Mouse (Mus musculus) kidney, embryonic 14.5 days (tissue): ENCODE measurements around the gene Rhd. TPM values are rescaled to one million over a fixed set of nuclear protein-coding genes. Genes with fewer than 3 reads are reported as not detected.
A peak's percentile ranks its signal among the peaks of the same experiment; 100 is the strongest.

Experiments used
- ATAC-seq: fragments of 200-750 bp; cut with Nextera tagmentation; 2 replicates; pipeline ENCODE4 v1.8.0; 2017; ENCODE audit warnings: moderate number of reproducible peaks, mild to moderate bottlenecking, moderate TSS enrichment, moderate library complexity; ENCODE audit not compliant: low FRiP score, low TSS enrichment
- H3K27ac ChIP-seq: fragments of 300-500 bp; sonication (generic); 2 replicates; pipeline ENCODE4 v1.5.1; 2014; ENCODE audit warnings: low read depth, mild to moderate bottlenecking, low read length, moderate library complexity, mixed read lengths
- H3K27me3 ChIP-seq: fragments of 300-500 bp; sonication (generic); 2 replicates; pipeline ENCODE4 v1.6.1; 2014; ENCODE audit warnings: mild to moderate bottlenecking, low read length; ENCODE audit not compliant: control insufficient read depth, insufficient read depth
- H3K36me3 ChIP-seq: fragments of 300-500 bp; sonication (generic); 2 replicates; pipeline ENCODE4 v1.6.1; 2014; ENCODE audit warnings: low read length, mixed read lengths; ENCODE audit not compliant: control insufficient read depth, insufficient read depth
- H3K4me1 ChIP-seq: fragments of 300-500 bp; sonication (generic); 2 replicates; pipeline ENCODE4 v1.6.1; 2014; ENCODE audit warnings: low read length, mixed read lengths; ENCODE audit not compliant: control insufficient read depth, insufficient read depth
- H3K4me2 ChIP-seq: fragments of 300-500 bp; sonication (generic); replicated peaks from 2 replicates; pipeline ENCODE4 v1.6.1; 2014; ENCODE audit warnings: low read depth, mild to moderate bottlenecking, low read length
- H3K4me3 ChIP-seq: fragments of 300-500 bp; sonication (generic); 2 replicates; pipeline ENCODE4 v1.5.1; 2014; ENCODE audit warnings: mild to moderate bottlenecking, low read length
- H3K9ac ChIP-seq: fragments of 300-500 bp; sonication (generic); 2 replicates; pipeline ENCODE4 v1.6.1; 2014; ENCODE audit warnings: low read depth, mild to moderate bottlenecking, low read length, moderate library complexity
- H3K9me3 ChIP-seq: fragments of 300-500 bp; sonication (generic); 2 replicates; pipeline ENCODE4 v1.6.1; 2016; ENCODE audit warnings: low read length; ENCODE audit not compliant: control insufficient read depth
- WGBS: fragments of 180-500 bp; shearing (Covaris S2); extraction: QIAGEN DNeasy Blood & Tissue Kit; methylation state at CpG from one replicate; pipeline ENCODE4 v1.1.7; 2014; 5-methylcytosine and 5-hydroxymethylcytosine counted together
- polyA plus RNA-seq: library from polyadenylated mRNA; unstranded; fragments of >200 nt; fragmentation: Nextera tagmentation; extraction: Ambion mirVana; gene quantifications from 2 replicates; pipeline ENCODE4 v1.2.1, GENCODE M21; 2014

Rhd gene
- polyA plus RNA-seq, 1 experiment from 2014 or later: 1.1 TPM

DNA sequence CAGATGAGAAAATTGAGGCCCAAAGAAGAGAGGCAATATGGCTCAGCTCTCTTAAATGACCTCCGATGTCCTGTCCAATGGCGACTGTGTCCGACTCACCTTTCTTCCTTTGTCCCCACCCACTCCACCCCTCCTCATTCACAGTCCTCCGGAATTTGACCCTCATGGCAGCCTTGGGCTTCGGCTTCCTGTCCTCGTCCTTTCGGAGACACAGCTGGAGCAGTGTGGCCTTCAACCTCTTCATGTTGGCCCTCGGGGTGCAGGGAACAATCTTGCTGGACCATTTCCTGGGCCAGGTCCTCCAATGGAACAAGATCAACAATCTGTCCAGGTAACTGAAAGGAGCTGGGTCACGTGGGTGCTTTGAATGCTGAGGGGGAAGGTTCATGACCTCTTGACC lies 11.8 kb downstream of the Rhd start:
- peaks cover 8% of the 10 kb centered on the region; the same call in 1 of the 2 replicates for H3K4me1 ChIP-seq
- H3K27me3 ChIP-seq: no peaks in the 10 kb centered on the region
- no peaks in the 10 kb centered on the region for H3K9me3 ChIP-seq
- ATAC-seq: no peak
- WGBS: 74% methylated on average over 9 of the region's 9 CpGs
- H3K9ac ChIP-seq: no peak overlapping the region
- H3K36me3 ChIP-seq: no peaks in the 10 kb centered on the region
- no peak overlapping the region for H3K4me2 ChIP-seq
- H3K27ac ChIP-seq: no peak overlapping the region
- H3K4me3 ChIP-seq: no peak overlapping the region

- no peak overlapping the region for H3K27ac ChIP-seq
- peak overlapping the region; percentile 28; the same call in 1 of the 2 replicates for H3K9ac ChIP-seq
- peak overlapping the region; percentile 34 for H3K4me3 ChIP-seq
- H3K36me3 ChIP-seq: no peaks in the 10 kb centered on the region
- H3K27me3 ChIP-seq: no peaks in the 10 kb centered on the region
- WGBS: 4% methylated on average over 17 of the region's 17 CpGs
- peak overlapping the region; percentile 64 for H3K4me2 ChIP-seq
- H3K4me1 ChIP-seq: peaks cover 8% of the 10 kb centered on the region; the same call in 1 of the 2 replicates
- no peaks in the 10 kb centered on the region for H3K9me3 ChIP-seq
- 0 out of 2 replicates have a peak, but pooled peaks have one; percentile 24 for ATAC-seq
These were observed 15.2 kb downstream of the Rhd start for GRCm38 (mm10) chr4:134879410-134879981.

GRCm38 (mm10) chr4:134880041-134880440 lies 15.7 kb downstream of the Rhd start:
- Histone ChIP-seq H3K27me3 (no peaks in the 10 kb centered on the region), H3K9ac (peak overlapping the region; percentile 28; the same call in 1 of the 2 replicates), H3K9me3 (no peaks in the 10 kb centered on the region), H3K4me1 (peaks cover 8% of the 10 kb centered on the region; the same call in 1 of the 2 replicates), H3K4me3 (peak overlapping the region; percentile 34; the same call in 1 of the 2 replicates), H3K4me2 (peak overlapping the region; percentile 64), H3K27ac (no peak overlapping the region), H3K36me3 (no peaks in the 10 kb centered on the region)
- ATAC-seq: no peak
- WGBS: 35% methylated on average over 6 of the region's 6 CpGs

GRCm38 (mm10) chr4:134883266-134883665 lies 18.9 kb downstream of the Rhd start:
- Histone ChIP-seq H3K36me3 (no peaks in the 10 kb centered on the region), H3K27me3 (no peaks in the 10 kb centered on the region), H3K9ac (no peak overlapping the region), H3K4me3 (no peak overlapping the region), H3K4me2 (no peak overlapping the region), H3K27ac (no peak overlapping the region), H3K9me3 (no peaks in the 10 kb centered on the region), H3K4me1 (peaks cover 8% of the 10 kb centered on the region; the same call in 1 of the 2 replicates)
- 33% methylated on average over 7 of the region's 7 CpGs for WGBS
- no peak for ATAC-seq

- Histone ChIP-seq H3K9ac (no peak overlapping the region), H3K4me2 (no peak overlapping the region), H3K27ac (no peak overlapping the region), H3K4me1 (peaks cover 8% of the 10 kb centered on the region; the same call in 1 of the 2 replicates), H3K4me3 (no peak overlapping the region), H3K36me3 (no peaks in the 10 kb centered on the region), H3K9me3 (no peaks in the 10 kb centered on the region), H3K27me3 (no peaks in the 10 kb centered on the region)
- WGBS: 87% methylated on average over 10 of the region's 10 CpGs
- no peak for ATAC-seq
These were observed 19.5 kb downstream of the Rhd start for GRCm38 (mm10) chr4:134883808-134884207.

DNA sequence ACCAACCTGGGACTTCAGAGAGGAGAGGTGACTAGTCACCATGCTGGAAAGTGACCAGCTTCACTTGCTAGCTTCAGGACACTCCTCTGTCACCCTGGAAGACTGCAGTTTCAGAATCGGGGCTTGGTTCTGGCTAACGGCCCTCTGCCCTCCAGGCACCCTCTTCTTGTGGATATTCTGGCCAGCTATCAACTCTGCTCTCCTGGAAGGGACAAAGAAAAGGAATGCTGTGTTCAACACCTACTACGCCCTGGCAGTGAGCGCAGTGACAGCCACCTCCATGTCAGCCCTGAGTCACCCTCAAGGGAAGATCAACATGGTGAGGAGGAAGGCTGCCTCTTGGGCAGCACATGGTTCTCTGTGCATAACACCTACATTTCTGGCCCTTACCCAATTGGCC lies 20.0 kb downstream of the Rhd start:
- 87% methylated on average over 4 of the region's 4 CpGs for WGBS

DNA sequence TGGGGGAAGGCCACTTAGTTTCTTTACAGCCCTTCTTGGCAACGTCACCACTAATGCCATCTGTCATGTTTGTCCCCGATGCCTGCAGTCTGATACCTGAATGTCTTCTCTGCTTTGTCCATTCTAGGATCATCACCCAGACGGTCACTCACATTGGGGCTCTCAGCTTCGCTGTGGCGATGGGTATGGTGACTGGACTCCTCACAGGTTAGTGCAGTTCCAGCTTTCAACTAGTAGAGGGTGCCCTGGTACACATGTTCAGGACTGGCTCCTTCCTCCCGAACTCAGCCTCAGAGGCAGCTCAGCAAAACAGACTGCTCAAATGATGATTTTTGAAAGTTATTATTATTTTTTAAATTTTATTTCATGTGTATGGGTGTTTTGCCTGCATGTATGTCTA lies 27.8 kb downstream of the Rhd start:
- no peaks in the 10 kb centered on the region for H3K4me1 ChIP-seq
- no peak overlapping the region for H3K4me2 ChIP-seq
- no peak for ATAC-seq
- H3K9ac ChIP-seq: no peak overlapping the region
- H3K4me3 ChIP-seq: no peak overlapping the region
- H3K27ac ChIP-seq: no peak overlapping the region
- 0 out of 2 replicates have a peak, but pooled peaks cover 2% of the 10 kb centered on the region for H3K9me3 ChIP-seq
- 79% methylated on average over 6 of the region's 6 CpGs for WGBS
- peaks cover 16% of the 10 kb centered on the region for H3K36me3 ChIP-seq
- H3K27me3 ChIP-seq: no peaks in the 10 kb centered on the region

More for the DNA sequence above, 20.0 kb downstream of the Rhd start:
- Histone ChIP-seq H3K27ac (no peak overlapping the region), H3K4me2 (no peak overlapping the region), H3K27me3 (no peaks in the 10 kb centered on the region), H3K36me3 (no peaks in the 10 kb centered on the region), H3K9me3 (0 out of 2 replicates have a peak, but pooled peaks cover 2% of the 10 kb centered on the region), H3K9ac (no peak overlapping the region), H3K4me3 (no peak overlapping the region), H3K4me1 (peaks cover 5% of the 10 kb centered on the region; the same call in 1 of the 2 replicates)
- no peak for ATAC-seq

DNA sequence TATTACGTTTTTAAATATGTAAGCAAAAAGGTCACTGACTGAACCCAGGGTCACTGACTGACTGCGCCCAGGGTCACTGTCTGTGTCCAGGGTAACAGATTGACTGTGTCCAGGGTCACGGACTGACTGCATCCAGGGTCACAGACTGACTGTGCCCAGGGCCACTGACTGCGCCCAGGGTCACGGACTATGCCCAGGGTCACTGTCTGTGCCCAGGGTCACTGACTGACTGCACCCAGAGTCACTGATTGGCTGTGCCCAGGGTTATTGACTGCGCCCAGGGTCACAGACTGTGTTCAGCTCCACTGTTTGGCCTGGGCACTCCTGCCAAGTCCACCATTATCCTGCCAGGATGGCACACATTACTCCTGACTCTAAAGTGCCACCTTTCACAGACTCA lies 32.9 kb downstream of the Rhd start:
- H3K27ac ChIP-seq: no peak overlapping the region
- no peak overlapping the region for H3K4me3 ChIP-seq
- no peaks in the 10 kb centered on the region for H3K27me3 ChIP-seq
- peaks cover 50% of the 10 kb centered on the region for H3K36me3 ChIP-seq
- H3K4me1 ChIP-seq: no peaks in the 10 kb centered on the region
- no peak for ATAC-seq
- no peak overlapping the region for H3K4me2 ChIP-seq
- no peaks in the 10 kb centered on the region for H3K9me3 ChIP-seq
- 93% methylated on average over 6 of the region's 6 CpGs for WGBS
- H3K9ac ChIP-seq: no peak overlapping the region

DNA sequence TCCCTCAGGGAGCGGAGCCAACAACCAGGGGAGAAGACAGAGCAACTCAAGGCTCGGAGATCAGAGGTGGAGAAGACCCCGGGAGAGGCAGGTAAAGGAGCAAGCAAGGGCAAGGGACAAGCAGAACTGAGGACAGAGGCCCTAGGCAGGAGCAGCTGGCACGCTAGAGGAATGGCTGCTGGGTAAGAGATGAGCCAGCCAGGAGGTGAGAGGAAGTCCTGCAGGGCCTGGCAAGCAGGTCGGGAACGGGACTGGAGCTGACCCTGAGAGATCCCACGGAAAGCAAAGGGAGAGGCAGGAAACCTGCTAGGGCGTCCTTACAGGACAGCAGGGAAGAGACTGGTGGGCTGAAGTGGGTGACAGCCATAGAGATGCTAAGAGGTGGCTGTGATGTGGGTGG lies 36.8 kb downstream of the Rhd start:
- H3K4me2 ChIP-seq: no peak overlapping the region
- no peak for ATAC-seq
- H3K27ac ChIP-seq: no peak overlapping the region
- no peak overlapping the region for H3K9ac ChIP-seq
- no peaks in the 10 kb centered on the region for H3K9me3 ChIP-seq
- H3K27me3 ChIP-seq: no peaks in the 10 kb centered on the region
- no peak overlapping the region for H3K4me3 ChIP-seq
- peaks cover 75% of the 10 kb centered on the region for H3K36me3 ChIP-seq
- H3K4me1 ChIP-seq: no peaks in the 10 kb centered on the region
- WGBS: 93% methylated on average over 8 of the region's 8 CpGs
